Mouse (Mus musculus): ENCODE measurements around the gene H2al1g. TPM values are rescaled to one million over a fixed set of nuclear protein-coding genes. Genes with fewer than 3 reads are reported as not detected.
"Not testable (repeated sequence)": the region's sequence is repeated elsewhere in the genome, so short reads cannot be mapped to it uniquely, and the experiment has no call there.

Gene H2al1g
- polyA plus RNA-seq, 1 experiment = not detected

- H3K27ac ChIP-seq (ENCODE audit: insufficient read depth, low read depth, low read length); H3K4me3 ChIP-seq (ENCODE audit: low read depth, low read length); H3K27me3 ChIP-seq (ENCODE audit: control insufficient read depth, insufficient read depth, low read length); H3K4me1 ChIP-seq (ENCODE audit: control insufficient read depth, insufficient read depth, insufficient read length, low read length); H3K36me3 ChIP-seq (ENCODE audit: control insufficient read depth, insufficient read depth, low read length): not testable (repeated sequence)
- WGBS = no CpG with 5 or more reads among the region's 3 CpGs
Measured at GRCm38 (mm10) chrX:11311634-11312033, 6.4 kb upstream of the H2al1g start, which contains the start of gene H2al1e. Gene H2al1e, plus strand, starts transcription at chrX:11311934.

DNA sequence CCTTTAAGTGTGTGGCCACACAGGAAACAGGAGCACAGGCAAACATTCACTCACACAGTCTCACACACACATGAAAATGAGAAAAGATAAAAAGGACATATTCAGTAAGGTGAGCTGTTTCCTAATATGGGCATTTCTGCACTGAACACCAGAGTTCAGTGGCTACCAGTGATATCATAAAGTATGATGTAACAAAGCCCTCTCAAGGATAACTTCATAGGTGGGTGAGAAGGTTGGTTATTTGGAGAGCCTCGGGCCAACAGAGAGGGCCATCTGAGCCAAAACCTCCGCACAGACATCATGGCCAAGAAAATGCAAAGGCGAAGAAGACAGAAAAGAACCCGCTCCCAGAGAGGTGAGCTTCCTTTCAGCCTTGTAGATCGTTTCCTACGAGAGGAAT lies 3.2 kb upstream of the H2al1g start, which contains the start of gene H2al1f:
Gene H2al1f, plus strand, starts transcription at position 301 of the 400 bp plus-strand sequence.
- not testable (repeated sequence) for H3K4me3 ChIP-seq (ENCODE audit: low read depth, low read length); H3K27me3 ChIP-seq (ENCODE audit: control insufficient read depth, insufficient read depth, low read length); H3K36me3 ChIP-seq (ENCODE audit: control insufficient read depth, insufficient read depth, low read length); H3K27ac ChIP-seq (ENCODE audit: insufficient read depth, low read depth, low read length); H3K4me1 ChIP-seq (ENCODE audit: control insufficient read depth, insufficient read depth, insufficient read length, low read length)
- no CpG with 5 or more reads among the region's 6 CpGs for WGBS

DNA sequence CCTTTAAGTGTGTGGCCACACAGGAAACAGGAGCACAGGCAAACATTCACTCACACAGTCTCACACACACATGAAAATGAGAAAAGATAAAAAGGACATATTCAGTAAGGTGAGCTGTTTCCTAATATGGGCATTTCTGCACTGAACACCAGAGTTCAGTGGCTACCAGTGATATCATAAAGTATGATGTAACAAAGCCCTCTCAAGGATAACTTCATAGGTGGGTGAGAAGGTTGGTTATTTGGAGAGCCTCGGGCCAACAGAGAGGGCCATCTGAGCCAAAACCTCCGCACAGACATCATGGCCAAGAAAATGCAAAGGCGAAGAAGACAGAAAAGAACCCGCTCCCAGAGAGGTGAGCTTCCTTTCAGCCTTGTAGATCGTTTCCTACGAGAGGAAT lies 3.1 kb downstream of the H2al1g start, which contains the start of gene H2al1h:
Gene H2al1h, plus strand, starts transcription at position 301 of the 400 bp plus-strand sequence.
- H3K27ac ChIP-seq (ENCODE audit: insufficient read depth, low read depth, low read length); H3K4me1 ChIP-seq (ENCODE audit: control insufficient read depth, insufficient read depth, insufficient read length, low read length); H3K36me3 ChIP-seq (ENCODE audit: control insufficient read depth, insufficient read depth, low read length); H3K27me3 ChIP-seq (ENCODE audit: control insufficient read depth, insufficient read depth, low read length); H3K4me3 ChIP-seq (ENCODE audit: low read depth, low read length): not testable (repeated sequence)
- WGBS = no CpG with 5 or more reads among the region's 6 CpGs

- not testable (repeated sequence) for H3K27ac ChIP-seq (ENCODE audit: insufficient read depth, low read depth, low read length); H3K27me3 ChIP-seq (ENCODE audit: control insufficient read depth, insufficient read depth, low read length); H3K4me3 ChIP-seq (ENCODE audit: low read depth, low read length); H3K4me1 ChIP-seq (ENCODE audit: control insufficient read depth, insufficient read depth, insufficient read length, low read length); H3K36me3 ChIP-seq (ENCODE audit: control insufficient read depth, insufficient read depth, low read length)
- WGBS = no CpG with 5 or more reads among the region's 5 CpGs
Measured at GRCm38 (mm10) chrX:11324359-11324758, 6.3 kb downstream of the H2al1g start, which contains the start of gene H2al1i. Gene H2al1i, plus strand, starts transcription at chrX:11324659.

DNA sequence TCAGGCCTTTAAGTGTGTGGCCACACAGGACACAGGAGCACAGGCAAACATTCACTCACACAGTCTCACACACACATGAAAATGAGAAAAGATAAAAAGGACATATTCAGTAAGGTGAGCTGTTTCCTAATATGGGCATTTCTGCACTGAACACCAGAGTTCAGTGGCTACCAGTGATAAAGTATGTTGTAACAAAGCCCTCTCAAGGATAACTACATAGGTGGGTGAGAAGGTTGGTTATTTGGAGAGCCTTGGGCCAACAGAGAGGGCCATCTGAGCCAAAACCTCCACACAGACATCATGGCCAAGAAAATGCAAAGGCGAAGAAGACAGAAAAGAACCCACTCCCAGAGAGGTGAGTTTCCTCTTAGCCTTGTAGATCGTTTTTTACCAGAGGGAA lies 9.5 kb downstream of the H2al1g start, which contains the start of gene H2al1j:
Gene H2al1j, plus strand, starts transcription at position 301 of the 400 bp plus-strand sequence.
- not testable (repeated sequence) for H3K36me3 ChIP-seq (ENCODE audit: control insufficient read depth, insufficient read depth, low read length); H3K27ac ChIP-seq (ENCODE audit: insufficient read depth, low read depth, low read length); H3K4me3 ChIP-seq (ENCODE audit: low read depth, low read length); H3K4me1 ChIP-seq (ENCODE audit: control insufficient read depth, insufficient read depth, insufficient read length, low read length); H3K27me3 ChIP-seq (ENCODE audit: control insufficient read depth, insufficient read depth, low read length)
- 94% methylated on average over 2 of the region's 2 CpGs for WGBS

DNA sequence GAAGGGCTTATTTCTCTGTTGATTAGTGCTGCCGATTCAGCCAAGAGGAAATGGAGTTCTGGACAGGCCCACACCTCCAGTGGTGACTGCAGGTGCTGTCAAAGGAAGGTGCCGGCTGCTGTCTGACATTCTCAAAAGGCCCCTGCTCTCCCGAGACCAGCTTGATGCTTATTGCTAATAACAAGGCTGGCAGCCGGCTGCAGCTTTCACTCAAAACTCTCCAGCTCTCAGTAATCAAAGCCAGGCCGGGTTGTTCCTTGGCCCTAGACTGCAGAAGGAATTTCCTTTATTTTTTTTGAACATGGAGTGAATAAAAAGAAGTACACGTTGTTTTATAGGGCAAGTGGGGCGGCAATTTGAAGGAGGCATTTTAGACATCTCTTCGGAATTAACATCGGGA lies 27.7 kb downstream of the H2al1g start:
- H3K27me3 ChIP-seq (ENCODE audit: control insufficient read depth, insufficient read depth, low read length) = no peaks in the 10 kb centered on the region

DNA sequence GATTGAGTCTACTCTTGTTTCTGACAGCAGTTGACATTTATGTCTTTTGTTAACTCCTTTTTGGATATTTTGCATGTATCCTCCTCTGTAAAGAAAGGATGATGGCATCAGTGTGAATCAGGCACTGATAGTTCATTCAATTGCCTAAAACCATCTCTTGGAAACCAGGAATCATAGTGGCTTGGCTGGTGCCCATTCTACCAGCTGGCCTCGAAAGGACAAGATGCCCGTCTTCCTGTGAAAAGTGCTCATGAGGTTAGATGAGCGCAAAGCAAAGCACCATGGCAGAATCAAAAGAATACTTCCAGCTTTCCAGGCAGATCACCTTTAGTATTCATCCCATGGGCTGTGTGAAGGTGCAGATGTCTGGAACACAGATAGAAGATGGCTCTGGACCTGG lies 28.7 kb downstream of the H2al1g start:
- H3K4me3 ChIP-seq (ENCODE audit: low read depth, low read length) = no peak overlapping the region
- no peak overlapping the region for H3K27ac ChIP-seq (ENCODE audit: insufficient read depth, low read depth, low read length)
- 91% methylated on average over 3 of the region's 3 CpGs for WGBS
- no peaks in the 10 kb centered on the region for H3K36me3 ChIP-seq (ENCODE audit: control insufficient read depth, insufficient read depth, low read length)
- TF ChIP-seq POLR2A (IDR thresholded peaks at IDR 0.05; ENCODE audit: low read depth, low read length) (no peak), CTCF (IDR thresholded peaks at IDR 0.05; ENCODE audit: extremely low read depth, insufficient read length, insufficient replicate concordance, low read depth, low read length) (no peak)
- H3K27me3 ChIP-seq (ENCODE audit: control insufficient read depth, insufficient read depth, low read length) = no peaks in the 10 kb centered on the region
- H3K4me1 ChIP-seq (ENCODE audit: control insufficient read depth, insufficient read depth, insufficient read length, low read length) = no peaks in the 10 kb centered on the region

More for the DNA sequence above, 27.7 kb downstream of the H2al1g start:
- WGBS = 73% methylated on average over 9 of the region's 9 CpGs
- Histone ChIP-seq H3K4me3 (ENCODE audit: low read depth, low read length) (no peak overlapping the region), H3K36me3 (ENCODE audit: control insufficient read depth, insufficient read depth, low read length) (no peaks in the 10 kb centered on the region), H3K4me1 (ENCODE audit: control insufficient read depth, insufficient read depth, insufficient read length, low read length) (no peaks in the 10 kb centered on the region), H3K27ac (ENCODE audit: insufficient read depth, low read depth, low read length) (no peak overlapping the region)
- no peak for TF ChIP-seq POLR2A (IDR thresholded peaks at IDR 0.05; ENCODE audit: low read depth, low read length)
- no peak for TF ChIP-seq CTCF (IDR thresholded peaks at IDR 0.05; ENCODE audit: extremely low read depth, insufficient read length, insufficient replicate concordance, low read depth, low read length)

DNA sequence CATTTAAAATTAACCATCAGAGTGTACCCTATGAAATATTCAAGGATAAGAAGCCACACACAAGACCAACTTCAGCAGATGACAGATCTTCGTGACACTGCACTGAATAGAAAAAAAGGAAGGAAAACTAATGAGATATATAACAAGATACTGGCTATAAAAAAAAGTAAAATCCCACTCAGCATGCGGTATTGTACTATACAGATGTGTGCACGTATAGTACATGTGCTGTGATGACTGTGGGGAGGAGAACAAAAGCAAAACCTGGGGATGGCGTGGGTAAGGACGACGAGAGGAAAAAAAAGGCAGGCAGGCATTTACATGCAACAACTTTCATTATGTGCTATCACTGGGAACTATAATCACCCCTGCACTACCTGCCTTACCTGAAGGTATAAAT lies 42.8 kb downstream of the H2al1g start:
- H3K27me3 ChIP-seq (ENCODE audit: control insufficient read depth, insufficient read depth, low read length) = no peaks in the 10 kb centered on the region
- H3K4me1 ChIP-seq (ENCODE audit: control insufficient read depth, insufficient read depth, insufficient read length, low read length) = no peaks in the 10 kb centered on the region
- TF ChIP-seq CTCF (IDR thresholded peaks at IDR 0.05; ENCODE audit: extremely low read depth, insufficient read length, insufficient replicate concordance, low read depth, low read length) (no peak), POLR2A (IDR thresholded peaks at IDR 0.05; ENCODE audit: low read depth, low read length) (no peak)
- 65% methylated on average over 6 of the region's 6 CpGs for WGBS
- no peaks in the 10 kb centered on the region for H3K36me3 ChIP-seq (ENCODE audit: control insufficient read depth, insufficient read depth, low read length)
- H3K27ac ChIP-seq (ENCODE audit: insufficient read depth, low read depth, low read length) = no peak overlapping the region
- no peak overlapping the region for H3K4me3 ChIP-seq (ENCODE audit: low read depth, low read length)

All from small intestine, adult 2 months (tissue).